Mouse (Mus musculus): Measurements from ENCODE around the gene Mapk12. TPM values are rescaled to one million over a fixed set of nuclear protein-coding genes. Genes with fewer than 3 reads are reported as not detected.

Gene Mapk12
- total and polyA plus RNA-seq, 3 experiments: 0.21 TPM; not detected in 2

- in situ Hi-C loops (cut with MboI; ENCODE audit: low pct_ligation_motif_present, low pct_unique_long_range_greater_than_20kb, low sequenced_read_pairs): no loop called here
- dilution Hi-C loops (cut with MboI; ENCODE audit: extremely low pct_ligation_motif_present, extremely low pct_unique_long_range_greater_than_20kb, low sequenced_read_pairs): no loop called here
- Histone ChIP-seq H3K4me3 (replicated peaks in 1 of 3; ENCODE audit: low read depth in 2 of 3, low read length in 2 of 3, poor library complexity in 1 of 3) (no peak overlapping the region), H3K79me2 (replicated peaks; ENCODE audit: control insufficient read depth, extremely low read depth, insufficient read depth, poor library complexity, severe bottlenecking) (no peaks in the 10 kb centered on the region), H3K4me1 (ENCODE audit: control insufficient read depth in 1 of 2, insufficient read depth in 2 of 2) (peaks cover 0 to 10% of the 10 kb centered on the region in 2 experiments; a peak in 2 of 4 replicates), H3K4me2 (ENCODE audit: insufficient read depth, low read depth, poor library complexity, severe bottlenecking) (no peak overlapping the region), H3K27ac (ENCODE audit: insufficient read depth, low read depth) (no peak overlapping the region), H3K9ac (ENCODE audit: insufficient read depth, low read depth) (no peak overlapping the region), H3K36me3 (replicated peaks in 1 of 2; ENCODE audit: control insufficient read depth in 1 of 2, insufficient read depth in 1 of 2, low read length in 1 of 2) (peaks cover 7 to 27% of the 10 kb centered on the region in 2 experiments), H3K27me3 (replicated peaks) (peaks cover 44% of the 10 kb centered on the region), H3K9me3 (replicated peaks; ENCODE audit: low read length) (no peaks in the 10 kb centered on the region)
- TF ChIP-seq ZMIZ1 (IDR thresholded peaks at IDR 0.05; ENCODE audit: low read depth, low read length) (no peak), ZKSCAN1 (IDR thresholded peaks at IDR 0.05; ENCODE audit: borderline replicate concordance, low read depth, low read length) (no peak), ETS1 (conservative IDR thresholded peaks at IDR 0.05; ENCODE audit: low read depth, low read length) (no peak), KAT2A (IDR thresholded peaks at IDR 0.05; ENCODE audit: insufficient replicate concordance, low read length) (no peak), NRF1 (IDR thresholded peaks at IDR 0.05; ENCODE audit: low read depth, low read length) (no peak), CHD2 (IDR thresholded peaks at IDR 0.05; ENCODE audit: low read length) (no peak), MYC (IDR thresholded peaks at IDR 0.05; ENCODE audit: low read depth, low read length) (no peak), UBTF (IDR thresholded peaks at IDR 0.05; ENCODE audit: low read depth, low read length) (no peak), POLR2A (IDR thresholded peaks at IDR 0.05; ENCODE audit: low read depth, low read length) (no peak), MAZ (IDR thresholded peaks at IDR 0.05; ENCODE audit: low read depth, low read length) (no peak), POLR2AphosphoS2 (IDR thresholded peaks at IDR 0.05; ENCODE audit: low read depth, low read length) (no peak), TCF12 (IDR thresholded peaks at IDR 0.05; ENCODE audit: low read depth, low read length) (no peak)
- no peak for DNase-seq (ENCODE audit: extremely low read depth)
Measured at GRCm38 (mm10) chr15:89141905-89142304, 1.4 kb upstream of the Mapk12 start.

GRCm38 (mm10) chr15:89141443-89141842, 940 bp upstream of the Mapk12 start:
- no peak overlapping the region for H3K4me3 ChIP-seq (replicated peaks in 1 of 3; ENCODE audit: low read depth in 2 of 3, low read length in 2 of 3, poor library complexity in 1 of 3)
- no peak for DNase-seq (ENCODE audit: extremely low read depth)
- H3K4me2 ChIP-seq (ENCODE audit: insufficient read depth, low read depth, poor library complexity, severe bottlenecking): no peak overlapping the region
- dilution Hi-C loops (cut with MboI; ENCODE audit: extremely low pct_ligation_motif_present, extremely low pct_unique_long_range_greater_than_20kb, low sequenced_read_pairs): no loop called here
- H3K9ac ChIP-seq (ENCODE audit: insufficient read depth, low read depth): no peak overlapping the region
- H3K4me1 ChIP-seq (ENCODE audit: control insufficient read depth in 1 of 2, insufficient read depth in 2 of 2): peaks cover 0 to 10% of the 10 kb centered on the region in 2 experiments; a peak in 2 of 4 replicates
- no peaks in the 10 kb centered on the region for H3K79me2 ChIP-seq (replicated peaks; ENCODE audit: control insufficient read depth, extremely low read depth, insufficient read depth, poor library complexity, severe bottlenecking)
- H3K27ac ChIP-seq (ENCODE audit: insufficient read depth, low read depth): no peak overlapping the region
- in situ Hi-C loops (cut with MboI; ENCODE audit: low pct_ligation_motif_present, low pct_unique_long_range_greater_than_20kb, low sequenced_read_pairs): no loop called here
- TF ChIP-seq RAD21 (IDR thresholded peaks at IDR 0.05; ENCODE audit: low read depth, low read length): no peak
- no peak for TF ChIP-seq POLR2A (IDR thresholded peaks at IDR 0.05; ENCODE audit: low read depth, low read length)
- no peak for TF ChIP-seq MEF2A (IDR thresholded peaks at IDR 0.05; ENCODE audit: borderline replicate concordance, low read depth, low read length)
- no peak for TF ChIP-seq MAX (IDR thresholded peaks at IDR 0.05; ENCODE audit: low read length)
- TF ChIP-seq KAT2A (IDR thresholded peaks at IDR 0.05; ENCODE audit: insufficient replicate concordance, low read length): no peak
- no peak for TF ChIP-seq RCOR1 (conservative IDR thresholded peaks at IDR 0.05; ENCODE audit: low read depth, low read length)
- TF ChIP-seq CTCF (conservative IDR thresholded peaks at IDR 0.05 in 1 of 2, IDR thresholded peaks at IDR 0.05 in 1 of 2; ENCODE audit: low read depth in 2 of 2, low read length in 2 of 2): no peak
- TF ChIP-seq IRF4 (IDR thresholded peaks at IDR 0.05; ENCODE audit: low read depth, low read length): no peak
- no peak for TF ChIP-seq TCF12 (IDR thresholded peaks at IDR 0.05; ENCODE audit: low read depth, low read length)
- TF ChIP-seq ZKSCAN1 (IDR thresholded peaks at IDR 0.05; ENCODE audit: borderline replicate concordance, low read depth, low read length): no peak
- TF ChIP-seq MAFK (IDR thresholded peaks at IDR 0.05; ENCODE audit: insufficient replicate concordance, low read length): no peak
- H3K27me3 ChIP-seq (replicated peaks): peaks cover 48% of the 10 kb centered on the region
- H3K36me3 ChIP-seq (replicated peaks in 1 of 2; ENCODE audit: control insufficient read depth in 1 of 2, insufficient read depth in 1 of 2, low read length in 1 of 2): peaks cover 7 to 25% of the 10 kb centered on the region in 2 experiments
- H3K9me3 ChIP-seq (replicated peaks; ENCODE audit: low read length): no peaks in the 10 kb centered on the region

Data from CH12.LX (cell line).